Mouse (Mus musculus): ENCODE results near the gene Rhbg. TPM values are rescaled to one million over a fixed set of nuclear protein-coding genes. Genes with fewer than 3 reads are reported as not detected.

The Rhbg gene
- total and polyA plus RNA-seq, 3 experiments = not detected

DNA sequence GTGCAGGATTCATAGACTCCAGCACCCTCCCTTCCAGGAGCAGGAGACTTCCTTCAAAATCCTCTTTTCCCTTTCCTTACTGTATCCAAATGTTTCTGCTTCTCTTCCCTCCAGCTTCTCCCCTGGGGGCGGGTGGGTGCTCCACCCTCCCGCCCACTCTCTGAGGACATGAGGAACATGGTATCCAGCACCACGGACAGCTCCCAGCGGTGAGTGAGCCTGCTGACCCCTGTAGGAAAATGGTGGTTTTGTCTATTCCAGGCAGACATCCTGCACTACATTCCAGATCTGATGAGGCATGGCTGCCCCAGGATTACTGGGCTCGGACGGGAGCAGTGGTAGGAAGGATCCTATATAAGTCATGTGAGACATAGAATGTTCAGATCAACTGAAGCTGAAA, 33.7 kb downstream of the Rhbg start:
- peak; percentile 90 for DNase-seq (ENCODE audit: low read depth, low spot score)
- Histone ChIP-seq H3K4me1 (ENCODE audit: control insufficient read depth in 1 of 2, insufficient read depth in 2 of 2, low read length in 2 of 2) (no peaks in the 10 kb centered on the region), H3K9me3 (replicated peaks; ENCODE audit: insufficient read depth, low read length) (no peaks in the 10 kb centered on the region), H3K36me3 (ENCODE audit: control insufficient read depth in 1 of 2, insufficient read depth in 2 of 2, low read length in 2 of 2) (no peaks in the 10 kb centered on the region), H3K27ac (ENCODE audit: control insufficient read depth, low read depth, low read length) (no peak overlapping the region), H3K9ac (ENCODE audit: control insufficient read depth, low read depth, low read length, poor library complexity, severe bottlenecking) (no peak overlapping the region), H3K27me3 (ENCODE audit: control insufficient read depth in 1 of 2, insufficient read depth in 2 of 2, low read length in 2 of 2) (peaks cover 2 to 10% of the 10 kb centered on the region in 2 experiments), H3K4me3 (ENCODE audit: control insufficient read depth in 1 of 2, insufficient read depth in 1 of 2, low read depth in 2 of 2, low read length in 2 of 2) (no peak overlapping the region), H3K79me2 (ENCODE audit: control insufficient read depth, insufficient read depth, low read length, poor library complexity) (no peaks in the 10 kb centered on the region)
- TF ChIP-seq CTCF (IDR thresholded peaks at IDR 0.05 in 2 of 3, conservative IDR thresholded peaks at IDR 0.05 in 1 of 3; ENCODE audit: control insufficient read depth in 1 of 3, insufficient read depth in 1 of 3, low read depth in 2 of 3, low read length in 3 of 3, poor library complexity in 1 of 3, severe bottlenecking in 1 of 3) (peak; percentile 5 to 46 (median 39); a peak in 2 of 6 replicates), TBP (IDR thresholded peaks at IDR 0.05; ENCODE audit: low read depth, low read length) (0 out of 2 replicates have a peak, but pooled peaks have one; percentile 20), POLR2AphosphoS2 (IDR thresholded peaks at IDR 0.05; ENCODE audit: low read length) (no peak), SIN3A (IDR thresholded peaks at IDR 0.05; ENCODE audit: low read length) (peak; percentile 95), MXI1 (IDR thresholded peaks at IDR 0.05; ENCODE audit: low read depth, low read length) (peak; percentile 94), ZKSCAN1 (IDR thresholded peaks at IDR 0.05; ENCODE audit: low read depth, low read length) (no peak), MEF2A (IDR thresholded peaks at IDR 0.05; ENCODE audit: extremely low read depth, insufficient replicate concordance, low read depth, low read length, poor library complexity, severe bottlenecking) (no peak), EP300 (IDR thresholded peaks at IDR 0.05; ENCODE audit: low read depth in 1 of 2, low read length in 2 of 2) (peak in 1 of 2 experiments; percentile 44; a peak in 2 of 4 replicates)

DNA sequence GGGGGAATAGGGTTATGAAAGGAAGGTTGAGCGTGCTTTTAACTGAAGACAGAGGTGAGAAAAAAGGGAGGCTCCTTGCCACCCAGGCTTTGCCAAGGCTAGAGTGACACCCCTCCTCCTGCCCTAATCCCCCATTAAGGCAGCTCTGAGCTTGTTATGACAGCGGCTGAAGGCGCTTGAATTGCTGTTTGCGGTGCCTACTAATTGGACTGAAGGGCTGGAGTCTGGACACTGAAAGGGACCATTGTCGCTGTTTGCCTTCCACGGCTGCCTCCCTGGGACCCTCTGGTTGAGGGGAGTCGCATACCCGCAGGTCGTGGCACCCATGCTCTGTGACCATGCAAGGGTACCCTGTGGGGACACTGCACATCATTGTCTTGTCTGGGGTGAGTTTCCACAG, 34.6 kb downstream of the Rhbg start:
- Histone ChIP-seq H3K36me3 (ENCODE audit: control insufficient read depth in 1 of 2, insufficient read depth in 2 of 2, low read length in 2 of 2) (no peaks in the 10 kb centered on the region), H3K4me1 (ENCODE audit: control insufficient read depth in 1 of 2, insufficient read depth in 2 of 2, low read length in 2 of 2) (no peaks in the 10 kb centered on the region), H3K79me2 (ENCODE audit: control insufficient read depth, insufficient read depth, low read length, poor library complexity) (no peaks in the 10 kb centered on the region), H3K9me3 (replicated peaks; ENCODE audit: insufficient read depth, low read length) (no peaks in the 10 kb centered on the region), H3K4me3 (ENCODE audit: control insufficient read depth in 1 of 2, insufficient read depth in 1 of 2, low read depth in 2 of 2, low read length in 2 of 2) (no peak overlapping the region), H3K27ac (ENCODE audit: control insufficient read depth, low read depth, low read length) (no peak overlapping the region), H3K9ac (ENCODE audit: control insufficient read depth, low read depth, low read length, poor library complexity, severe bottlenecking) (no peak overlapping the region), H3K27me3 (ENCODE audit: control insufficient read depth in 1 of 2, insufficient read depth in 2 of 2, low read length in 2 of 2) (peaks cover 0 to 5% of the 10 kb centered on the region in 2 experiments)
- TF ChIP-seq EP300 (IDR thresholded peaks at IDR 0.05; ENCODE audit: low read depth in 1 of 2, low read length in 2 of 2) (no peak), USF2 (IDR thresholded peaks at IDR 0.05; ENCODE audit: borderline replicate concordance in 1 of 2, insufficient read depth in 1 of 2, low read depth in 1 of 2, low read length in 2 of 2) (no peak), JUND (IDR thresholded peaks at IDR 0.05; ENCODE audit: low read depth, low read length) (no peak), CTCF (IDR thresholded peaks at IDR 0.05 in 2 of 3, conservative IDR thresholded peaks at IDR 0.05 in 1 of 3; ENCODE audit: control insufficient read depth in 1 of 3, insufficient read depth in 1 of 3, low read depth in 2 of 3, low read length in 3 of 3, poor library complexity in 1 of 3, severe bottlenecking in 1 of 3) (no peak), UBTF (IDR thresholded peaks at IDR 0.05; ENCODE audit: borderline replicate concordance, insufficient read depth, low read depth, low read length) (no peak), GABPA (IDR thresholded peaks at IDR 0.05; ENCODE audit: low read depth, low read length) (no peak), TCF12 (IDR thresholded peaks at IDR 0.05; ENCODE audit: low read depth, low read length) (no peak), TAL1 (IDR thresholded peaks at IDR 0.05; ENCODE audit: low read length) (no peak), GATA1 (IDR thresholded peaks at IDR 0.05; ENCODE audit: low read depth, low read length) (no peak), E2F4 (IDR thresholded peaks at IDR 0.05; ENCODE audit: borderline replicate concordance, low read depth, low read length) (no peak), KAT2A (conservative IDR thresholded peaks at IDR 0.05; ENCODE audit: low read depth, low read length) (no peak), MAX (IDR thresholded peaks at IDR 0.05; ENCODE audit: low read length) (no peak), MXI1 (IDR thresholded peaks at IDR 0.05; ENCODE audit: low read depth, low read length) (no peak), SMC3 (IDR thresholded peaks at IDR 0.05; ENCODE audit: low read depth, low read length) (no peak), SIN3A (IDR thresholded peaks at IDR 0.05; ENCODE audit: low read length) (no peak), NELFE (IDR thresholded peaks at IDR 0.05; ENCODE audit: low read depth, low read length) (no peak), CHD1 (IDR thresholded peaks at IDR 0.05; ENCODE audit: low read depth, low read length) (no peak), ETS1 (IDR thresholded peaks at IDR 0.05; ENCODE audit: low read depth, low read length) (no peak), MAFK (IDR thresholded peaks at IDR 0.05; ENCODE audit: borderline replicate concordance, low read depth, low read length) (no peak)
- DNase-seq (ENCODE audit: low read depth, low spot score) = no peak

Data from MEL (cell line).